Mouse (Mus musculus) neural tube, embryonic 11.5 days (tissue): ENCODE data around the gene Cradd. TPM values are rescaled to one million over a fixed set of nuclear protein-coding genes. Genes with fewer than 3 reads are reported as not detected.
A peak's percentile ranks its signal among the peaks of the same experiment; 100 is the strongest.

Experiments
- ATAC-seq: fragments of 200-750 bp; cut with Nextera tagmentation; 2 replicates; pipeline ENCODE4 v1.8.0; 2017; ENCODE audit warnings: moderate number of reproducible peaks, mild to moderate bottlenecking, moderate TSS enrichment, moderate library complexity; ENCODE audit not compliant: insufficient read depth, low FRiP score, low TSS enrichment
- DNase-seq: peaks from one replicate; pipeline ENCODE4 v3.0.0-alpha.2; 2015; ENCODE audit warnings: low spot score
- H3K27ac ChIP-seq: fragments of 300-500 bp; sonication (generic); 2 replicates; pipeline ENCODE4 v1.5.1; 2014; ENCODE audit warnings: low read depth, mild to moderate bottlenecking, low read length
- H3K27me3 ChIP-seq: fragments of 300-500 bp; sonication (generic); 2 replicates; pipeline ENCODE4 v1.6.1; 2014; ENCODE audit warnings: mild to moderate bottlenecking, low read length, mixed read lengths; ENCODE audit not compliant: control insufficient read depth, insufficient read depth
- H3K36me3 ChIP-seq: fragments of 300-500 bp; sonication (generic); 2 replicates; pipeline ENCODE4 v1.6.1; 2014; ENCODE audit warnings: mild to moderate bottlenecking, low read length, moderate library complexity, mixed read lengths; ENCODE audit not compliant: control insufficient read depth, insufficient read depth
- H3K4me1 ChIP-seq: fragments of 300-500 bp; sonication (generic); 2 replicates; pipeline ENCODE4 v1.6.1; 2014; ENCODE audit warnings: low read length, mixed read lengths; ENCODE audit not compliant: control insufficient read depth, insufficient read depth
- H3K4me2 ChIP-seq: fragments of 300-500 bp; sonication (generic); 2 replicates; pipeline ENCODE4 v1.6.1; 2014; ENCODE audit warnings: low read depth, mild to moderate bottlenecking, moderate library complexity
- H3K4me3 ChIP-seq: fragments of 300-500 bp; sonication (generic); 2 replicates; pipeline ENCODE4 v1.5.1; 2014; ENCODE audit warnings: low read depth, low read length
- H3K9ac ChIP-seq: fragments of 300-500 bp; sonication (generic); 2 replicates; pipeline ENCODE4 v1.6.1; 2014; ENCODE audit warnings: mild to moderate bottlenecking, low read length
- H3K9me3 ChIP-seq: fragments of 300-500 bp; sonication (generic); 2 replicates; pipeline ENCODE4 v1.6.1; 2016; ENCODE audit warnings: low read length; ENCODE audit not compliant: control insufficient read depth
- WGBS: fragments of 180-500 bp; shearing (Covaris S2); extraction: QIAGEN DNeasy Blood & Tissue Kit; methylation state at CpG from one replicate; pipeline ENCODE4 v1.1.7; 2014; 5-methylcytosine and 5-hydroxymethylcytosine counted together
- polyA plus RNA-seq: library from polyadenylated mRNA; unstranded; fragments of >200 nt; fragmentation: Nextera tagmentation; extraction: Ambion mirVana; gene quantifications from 2 replicates; pipeline ENCODE4 v1.2.1, GENCODE M21; 2014

Cradd gene
- polyA plus RNA-seq, 1 experiment from 2014 or later: 12.5 TPM

GRCm38 (mm10) chr10:95194776-95195175 lies 129.2 kb downstream of the Cradd start:
- Histone ChIP-seq H3K27ac (no peak overlapping the region), H3K27me3 (no peaks in the 10 kb centered on the region), H3K9me3 (no peaks in the 10 kb centered on the region), H3K4me2 (no peak overlapping the region), H3K4me3 (no peak overlapping the region), H3K9ac (no peak overlapping the region), H3K36me3 (no peaks in the 10 kb centered on the region), H3K4me1 (peaks cover 13% of the 10 kb centered on the region)
- WGBS: 95% methylated on average over 4 of the region's 4 CpGs
- ATAC-seq (no peak), DNase-seq (no peak)

GRCm38 (mm10) chr10:95193875-95194281 lies 130.1 kb downstream of the Cradd start:
- Histone ChIP-seq H3K9ac (no peak overlapping the region), H3K27me3 (no peaks in the 10 kb centered on the region), H3K4me1 (peaks cover 17% of the 10 kb centered on the region), H3K4me3 (no peak overlapping the region), H3K27ac (no peak overlapping the region), H3K4me2 (no peak overlapping the region), H3K9me3 (no peaks in the 10 kb centered on the region), H3K36me3 (no peaks in the 10 kb centered on the region)
- ATAC-seq (no peak), DNase-seq (no peak)
- 59% methylated on average over 11 of the region's 11 CpGs for WGBS

DNA sequence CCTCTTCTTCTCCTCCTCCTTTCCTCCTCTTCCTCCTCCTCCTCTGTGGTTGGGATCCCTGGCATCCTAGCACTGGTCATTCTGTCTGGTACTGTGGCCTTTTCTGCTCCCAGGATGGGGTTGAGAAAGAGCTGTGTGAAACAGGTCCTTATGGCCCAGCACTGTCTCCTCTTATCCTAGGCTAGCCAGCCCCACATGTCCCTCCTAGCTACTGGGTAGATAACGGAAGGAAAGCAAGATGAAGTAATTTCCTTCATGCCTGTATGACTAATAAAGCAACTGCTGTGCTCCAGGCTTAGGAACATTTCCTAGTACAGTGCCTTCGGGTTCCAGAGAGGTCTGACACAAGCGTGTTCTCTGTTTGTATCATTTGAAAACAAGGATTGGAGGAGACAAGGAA lies 132.1 kb downstream of the Cradd start:
- ATAC-seq (no peak), DNase-seq (no peak)
- H3K4me3 ChIP-seq: no peak overlapping the region
- peaks cover 17% of the 10 kb centered on the region for H3K4me1 ChIP-seq
- H3K36me3 ChIP-seq: no peaks in the 10 kb centered on the region
- no peak overlapping the region for H3K27ac ChIP-seq
- no peaks in the 10 kb centered on the region for H3K27me3 ChIP-seq
- WGBS: 85% methylated on average over 3 of the region's 3 CpGs
- H3K9me3 ChIP-seq: no peaks in the 10 kb centered on the region
- H3K9ac ChIP-seq: no peak overlapping the region
- no peak overlapping the region for H3K4me2 ChIP-seq

GRCm38 (mm10) chr10:95191151-95191655 lies 132.7 kb downstream of the Cradd start:
- Histone ChIP-seq H3K27me3 (no peaks in the 10 kb centered on the region), H3K4me2 (no peak overlapping the region), H3K9ac (no peak overlapping the region), H3K9me3 (no peaks in the 10 kb centered on the region), H3K4me1 (peaks cover 17% of the 10 kb centered on the region), H3K4me3 (no peak overlapping the region), H3K36me3 (no peaks in the 10 kb centered on the region), H3K27ac (no peak overlapping the region)
- DNase-seq (no peak), ATAC-seq (no peak)
- WGBS: 87% methylated on average over 9 of the region's 9 CpGs

GRCm38 (mm10) chr10:95189550-95190211 lies 134.3 kb downstream of the Cradd start:
- Histone ChIP-seq H3K4me1 (peaks cover 17% of the 10 kb centered on the region), H3K27me3 (no peaks in the 10 kb centered on the region), H3K9ac (no peak overlapping the region), H3K36me3 (no peaks in the 10 kb centered on the region), H3K27ac (no peak overlapping the region), H3K4me2 (no peak overlapping the region), H3K4me3 (no peak overlapping the region), H3K9me3 (no peaks in the 10 kb centered on the region)
- ATAC-seq (peak; percentile 74), DNase-seq (no peak)
- 44% methylated on average over 16 of the region's 16 CpGs for WGBS

DNA sequence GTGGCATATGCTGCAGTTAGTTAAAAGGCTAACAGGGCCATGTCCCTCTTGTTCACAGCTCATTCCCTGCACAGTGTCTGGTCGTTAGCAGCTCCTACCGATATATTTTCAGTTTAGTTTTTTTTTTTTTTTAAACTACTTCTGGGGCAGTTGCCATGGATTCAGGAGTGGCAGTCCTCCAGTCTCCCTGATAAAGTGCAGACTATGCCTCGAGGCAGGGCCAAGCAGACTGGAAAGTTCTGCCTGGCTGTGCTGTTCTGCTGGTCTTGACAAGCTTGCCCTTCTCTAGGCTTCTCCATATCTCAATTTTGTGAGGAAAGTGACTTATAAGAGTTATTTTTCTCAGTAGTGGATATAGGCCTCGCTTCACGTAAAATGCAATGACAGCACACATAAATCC lies 139.7 kb downstream of the Cradd start:
- Histone ChIP-seq H3K4me2 (no peak overlapping the region), H3K4me3 (no peak overlapping the region), H3K9me3 (no peaks in the 10 kb centered on the region), H3K9ac (no peak overlapping the region), H3K36me3 (no peaks in the 10 kb centered on the region), H3K4me1 (0 out of 2 replicates have a peak, but pooled peaks cover 2% of the 10 kb centered on the region), H3K27me3 (no peaks in the 10 kb centered on the region), H3K27ac (no peak overlapping the region)
- WGBS: 78% methylated on average over 5 of the region's 5 CpGs
- DNase-seq: no peak
- ATAC-seq: no peak

- Histone ChIP-seq H3K9ac (no peak overlapping the region), H3K4me1 (0 out of 2 replicates have a peak, but pooled peaks cover 2% of the 10 kb centered on the region), H3K36me3 (no peaks in the 10 kb centered on the region), H3K27ac (no peak overlapping the region), H3K9me3 (no peaks in the 10 kb centered on the region), H3K4me2 (no peak overlapping the region), H3K4me3 (no peak overlapping the region), H3K27me3 (no peaks in the 10 kb centered on the region)
- DNase-seq (no peak), ATAC-seq (no peak)
- 85% methylated on average over 4 of the region's 4 CpGs for WGBS
Observed at GRCm38 (mm10) chr10:95183051-95183450, 140.9 kb downstream of the Cradd start.

GRCm38 (mm10) chr10:95182405-95182804 lies 141.5 kb downstream of the Cradd start:
- Histone ChIP-seq H3K27ac (no peak overlapping the region), H3K4me1 (0 out of 2 replicates have a peak, but pooled peaks cover 2% of the 10 kb centered on the region), H3K9me3 (no peaks in the 10 kb centered on the region), H3K4me2 (no peak overlapping the region), H3K9ac (no peak overlapping the region), H3K4me3 (no peak overlapping the region), H3K36me3 (no peaks in the 10 kb centered on the region), H3K27me3 (no peaks in the 10 kb centered on the region)
- ATAC-seq (no peak), DNase-seq (no peak)
- 71% methylated on average over 4 of the region's 4 CpGs for WGBS

DNA sequence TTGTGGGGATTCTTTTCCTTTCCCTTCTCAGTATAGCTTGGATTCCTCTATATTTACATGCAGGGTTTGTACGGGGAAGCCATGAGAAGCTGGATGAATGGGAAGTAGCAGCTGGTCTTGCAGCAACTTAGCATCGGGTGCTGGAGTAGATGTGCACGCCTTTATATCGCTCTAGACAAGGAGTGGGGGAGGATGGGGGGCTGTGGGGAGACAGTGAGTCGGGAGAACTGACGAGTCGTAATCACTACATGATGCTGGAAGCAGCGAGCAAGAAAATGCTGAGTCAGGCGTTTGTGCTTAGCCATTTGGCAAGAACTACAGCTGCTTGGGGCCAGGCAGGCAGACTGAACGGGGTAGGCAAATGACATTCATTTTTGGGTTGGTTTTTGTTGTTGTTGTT lies 142.4 kb downstream of the Cradd start:
- WGBS: 73% methylated on average over 10 of the region's 10 CpGs
- H3K9ac ChIP-seq: no peak overlapping the region
- DNase-seq: no peak

More for the DNA sequence above, 142.4 kb downstream of the Cradd start:
- H3K36me3 ChIP-seq: no peaks in the 10 kb centered on the region
- H3K4me1 ChIP-seq: 0 out of 2 replicates have a peak, but pooled peaks cover 2% of the 10 kb centered on the region
- H3K9me3 ChIP-seq: no peaks in the 10 kb centered on the region
- no peak overlapping the region for H3K4me3 ChIP-seq
- no peak overlapping the region for H3K4me2 ChIP-seq
- H3K27me3 ChIP-seq: no peaks in the 10 kb centered on the region
- no peak for ATAC-seq
- H3K27ac ChIP-seq: no peak overlapping the region
